Mouse (Mus musculus) intestine, postnatal 0 days (tissue): ENCODE results near the gene Gm29289. TPM values are rescaled to one million over a fixed set of nuclear protein-coding genes. Genes with fewer than 3 reads are reported as not detected.
"Not testable (repeated sequence)": the region's sequence is repeated elsewhere in the genome, so short reads cannot be mapped to it uniquely, and the experiment has no call there.

Source experiments
- ATAC-seq: fragments of 200-750 bp; cut with Nextera tagmentation; 2 replicates; pipeline ENCODE4 v1.8.0; 2017; ENCODE audit warnings: mild to moderate bottlenecking, moderate TSS enrichment, moderate library complexity
- H3K27ac ChIP-seq: fragments of 300-500 bp; sonication (generic); 2 replicates; pipeline ENCODE4 v1.5.1; 2014; ENCODE audit warnings: mild to moderate bottlenecking, low read depth, low read length, moderate library complexity
- H3K27me3 ChIP-seq: fragments of 300-500 bp; sonication (generic); replicated peaks from 2 replicates; pipeline ENCODE4 v1.6.1; 2014; ENCODE audit warnings: low read length, mixed read lengths; ENCODE audit not compliant: control insufficient read depth, insufficient read depth
- H3K36me3 ChIP-seq: fragments of 300-500 bp; sonication (generic); 2 replicates; pipeline ENCODE4 v1.6.1; 2014; ENCODE audit warnings: mild to moderate bottlenecking, moderate library complexity; ENCODE audit not compliant: control insufficient read depth, insufficient read depth
- H3K4me1 ChIP-seq: fragments of 300-500 bp; sonication (generic); replicated peaks from 2 replicates; pipeline ENCODE4 v1.6.1; 2014; ENCODE audit warnings: antibody characterized with exemption, low read length, mixed read lengths; ENCODE audit not compliant: control insufficient read depth, insufficient read depth
- H3K4me2 ChIP-seq: fragments of 300-500 bp; sonication (generic); replicated peaks from 2 replicates; pipeline ENCODE4 v1.6.1; 2014; ENCODE audit warnings: low read depth, mild to moderate bottlenecking, moderate library complexity
- H3K4me3 ChIP-seq: fragments of 300-500 bp; sonication (generic); 2 replicates; pipeline ENCODE4 v1.5.1; 2014; ENCODE audit warnings: low read depth, low read length
- H3K9ac ChIP-seq: fragments of 300-500 bp; sonication (generic); 2 replicates; pipeline ENCODE4 v1.6.1; 2014; ENCODE audit warnings: mild to moderate bottlenecking, low read depth, low read length
- H3K9me3 ChIP-seq: fragments of 300-500 bp; sonication (generic); 2 replicates; pipeline ENCODE4 v1.6.1; 2016; ENCODE audit warnings: mixed run types; ENCODE audit not compliant: control insufficient read depth
- WGBS: fragments of 180-500 bp; shearing (Covaris S2); extraction: QIAGEN DNeasy Blood & Tissue Kit; methylation state at CpG from one replicate; pipeline ENCODE4 v1.1.7; 2014; 5-methylcytosine and 5-hydroxymethylcytosine counted together
- polyA plus RNA-seq: library from polyadenylated mRNA; unstranded; fragments of >200 nt; fragmentation: Nextera tagmentation; extraction: Ambion mirVana; gene quantifications from 2 replicates; pipeline ENCODE4 v1.2.1, GENCODE M21; 2015

The Gm29289 gene
- polyA plus RNA-seq = not detected in 2 replicates

DNA sequence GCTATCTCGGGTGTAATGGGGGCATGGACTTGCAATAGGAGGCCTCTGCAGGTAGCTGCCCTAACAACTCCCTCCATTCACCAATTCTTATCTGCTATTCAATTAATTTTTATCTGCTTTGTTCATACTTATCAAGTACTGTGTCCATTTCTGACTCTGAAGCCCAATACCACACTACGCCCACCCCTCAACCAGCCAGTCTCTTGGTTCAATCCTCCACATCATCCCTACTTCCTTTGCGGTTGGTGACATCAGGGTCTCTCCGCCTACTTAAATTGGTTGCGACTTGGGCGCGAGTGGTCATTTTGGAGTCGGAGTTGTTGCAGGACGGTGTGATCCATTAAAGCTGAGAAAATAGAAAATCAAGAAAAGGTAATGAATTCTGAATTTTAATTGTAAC, at the start of gene Gm29289:
Gene Gm29289 (plus strand): TSS at position 301 of the 400 bp plus-strand sequence.
- not testable (repeated sequence) for H3K27ac ChIP-seq, H3K27me3 ChIP-seq, H3K4me2 ChIP-seq, H3K9ac ChIP-seq, H3K9me3 ChIP-seq, H3K4me3 ChIP-seq, H3K36me3 ChIP-seq, H3K4me1 ChIP-seq, ATAC-seq
- WGBS = no CpG with 5 or more reads among the region's 9 CpGs

DNA sequence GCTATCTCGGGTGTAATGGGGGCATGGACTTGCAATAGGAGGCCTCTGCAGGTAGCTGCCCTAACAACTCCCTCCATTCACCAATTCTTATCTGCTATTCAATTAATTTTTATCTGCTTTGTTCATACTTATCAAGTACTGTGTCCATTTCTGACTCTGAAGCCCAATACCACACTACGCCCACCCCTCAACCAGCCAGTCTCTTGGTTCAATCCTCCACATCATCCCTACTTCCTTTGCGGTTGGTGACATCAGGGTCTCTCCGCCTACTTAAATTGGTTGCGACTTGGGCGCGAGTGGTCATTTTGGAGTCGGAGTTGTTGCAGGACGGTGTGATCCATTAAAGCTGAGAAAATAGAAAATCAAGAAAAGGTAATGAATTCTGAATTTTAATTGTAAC, 31.7 kb upstream of the Gm29289 start, which contains the start of gene Gm10352:
Gene Gm10352 (plus strand): TSS at position 301 of the 400 bp plus-strand sequence.
- H3K27ac ChIP-seq, H3K4me1 ChIP-seq, ATAC-seq, H3K4me2 ChIP-seq, H3K9ac ChIP-seq, H3K9me3 ChIP-seq, H3K27me3 ChIP-seq, H3K36me3 ChIP-seq, H3K4me3 ChIP-seq: not testable (repeated sequence)
- no CpG with 5 or more reads among the region's 9 CpGs for WGBS

Other genes with a start within 250 kb of the Gm29289 start
- not detected in 2 replicates for gene H2al2b, start 211.9 kb upstream of the Gm29289 start, polyA plus RNA-seq
- not detected in 2 replicates for gene Gm4064, start 136.4 kb upstream of the Gm29289 start, polyA plus RNA-seq
- gene Rbmy, start 101.9 kb upstream of the Gm29289 start, polyA plus RNA-seq = not detected in 2 replicates
- not detected in 2 replicates for gene Gm10256, start 101.9 kb upstream of the Gm29289 start, polyA plus RNA-seq
- gene Gm10352, start 31.6 kb upstream of the Gm29289 start, polyA plus RNA-seq = not detected in 2 replicates